Mouse (Mus musculus) hindbrain, embryonic 16.5 days (tissue): ENCODE measurements around the gene Atp6ap1. TPM values are rescaled to one million over a fixed set of nuclear protein-coding genes. Genes with fewer than 3 reads are reported as not detected.
A peak's percentile ranks its signal among the peaks of the same experiment; 100 is the strongest.

Experiments
- ATAC-seq: fragments of 200-750 bp; cut with Nextera tagmentation; 2 replicates; pipeline ENCODE4 v1.8.0; 2017; ENCODE audit warnings: moderate TSS enrichment, moderate library complexity
- H3K27ac ChIP-seq: fragments of 300-500 bp; sonication (generic); 2 replicates; pipeline ENCODE4 v1.5.1; 2014; ENCODE audit warnings: low read depth, mild to moderate bottlenecking, control low read depth, low read length, moderate library complexity
- H3K27me3 ChIP-seq: fragments of 300-500 bp; sonication (generic); replicated peaks from 2 replicates; pipeline ENCODE4 v1.6.1; 2014; ENCODE audit warnings: low read length; ENCODE audit not compliant: control insufficient read depth, insufficient read depth
- H3K36me3 ChIP-seq: fragments of 300-500 bp; sonication (generic); 2 replicates; pipeline ENCODE4 v1.6.1; 2014; ENCODE audit warnings: mild to moderate bottlenecking, low read length, moderate library complexity, mixed read lengths; ENCODE audit not compliant: control insufficient read depth, insufficient read depth
- H3K4me1 ChIP-seq: fragments of 300-500 bp; sonication (generic); 2 replicates; pipeline ENCODE4 v1.6.1; 2014; ENCODE audit warnings: low read depth, low read length; ENCODE audit not compliant: control insufficient read depth, insufficient read depth
- H3K4me2 ChIP-seq: fragments of 300-500 bp; sonication (generic); 2 replicates; pipeline ENCODE4 v1.6.1; 2014; ENCODE audit warnings: mild to moderate bottlenecking, low read length, control low read depth, moderate library complexity
- H3K4me3 ChIP-seq: fragments of 300-500 bp; sonication (generic); 2 replicates; pipeline ENCODE4 v1.5.1; 2014; ENCODE audit warnings: mild to moderate bottlenecking, low read length, control low read depth, moderate library complexity
- H3K9ac ChIP-seq: fragments of 300-500 bp; sonication (generic); 2 replicates; pipeline ENCODE4 v1.6.1; 2014; ENCODE audit warnings: low read depth, mild to moderate bottlenecking, control low read depth, low read length, moderate library complexity
- H3K9me3 ChIP-seq: fragments of 300-500 bp; sonication (generic); 2 replicates; pipeline ENCODE4 v1.6.1; 2014; ENCODE audit warnings: mild to moderate bottlenecking, low read length, moderate library complexity; ENCODE audit not compliant: control insufficient read depth
- WGBS: fragments of 180-500 bp; shearing (Covaris S2); extraction: QIAGEN DNeasy Blood & Tissue Kit; methylation state at CpG from one replicate; pipeline ENCODE4 v1.1.7; 2014; 5-methylcytosine and 5-hydroxymethylcytosine counted together
- polyA plus RNA-seq: library from polyadenylated mRNA; unstranded; fragments of >200 nt; fragmentation: Nextera tagmentation; extraction: Ambion mirVana; gene quantifications from 2 replicates; pipeline ENCODE4 v1.2.1, GENCODE M21; 2015

Gene Atp6ap1
- polyA plus RNA-seq, 1 experiment from 2014 or later: 347 TPM

GRCm38 (mm10) chrX:74298348-74298747 is 1.5 kb downstream of the Atp6ap1 start:
- WGBS: 100% methylated on average over 1 of the region's 1 CpGs

GRCm38 (mm10) chrX:74299721-74300120 is 2.8 kb downstream of the Atp6ap1 start:
- Histone ChIP-seq H3K4me2 (no peak overlapping the region), H3K9me3 (no peaks in the 10 kb centered on the region), H3K27ac (no peak overlapping the region), H3K9ac (no peak overlapping the region), H3K4me3 (no peak overlapping the region), H3K4me1 (peaks cover 4% of the 10 kb centered on the region; the same call in 1 of the 2 replicates), H3K27me3 (no peaks in the 10 kb centered on the region), H3K36me3 (peaks cover 8% of the 10 kb centered on the region)
- ATAC-seq: no peak
- 87% methylated on average over 3 of the region's 3 CpGs for WGBS

More at GRCm38 (mm10) chrX:74298348-74298747, 1.5 kb downstream of the Atp6ap1 start:
- Histone ChIP-seq H3K27ac (no peak overlapping the region), H3K36me3 (peaks cover 8% of the 10 kb centered on the region), H3K4me1 (peaks cover 4% of the 10 kb centered on the region; the same call in 1 of the 2 replicates), H3K27me3 (no peaks in the 10 kb centered on the region), H3K4me2 (no peak overlapping the region), H3K9ac (no peak overlapping the region), H3K9me3 (no peaks in the 10 kb centered on the region), H3K4me3 (no peak overlapping the region)
- no peak for ATAC-seq

- ATAC-seq: peak; percentile 82
- H3K4me1 ChIP-seq: peaks cover 9% of the 10 kb centered on the region
- H3K9me3 ChIP-seq: no peaks in the 10 kb centered on the region
- H3K36me3 ChIP-seq: peaks cover 19% of the 10 kb centered on the region
- peak within 1 kb of the TSS; percentile 51 for H3K4me3 ChIP-seq
- 8% methylated on average over 36 of the region's 41 CpGs for WGBS
- H3K4me2 ChIP-seq: peak within 1 kb of the TSS; percentile 54
- no peaks in the 10 kb centered on the region for H3K27me3 ChIP-seq
- peak within 1 kb of the TSS; percentile 93 for H3K27ac ChIP-seq
- peak within 1 kb of the TSS; percentile 76 for H3K9ac ChIP-seq
These were observed 8.2 kb downstream of the Atp6ap1 start, which contains the start of gene Gdi1 for GRCm38 (mm10) chrX:74304867-74305700. TSS of gene Gdi1 (plus strand) at chrX:74304998.

GRCm38 (mm10) chrX:74312540-74313464 is 15.9 kb downstream of the Atp6ap1 start, which contains the start of gene Fam50a:
TSS of gene Fam50a (plus strand) at chrX:74313033.
- 19% methylated on average over 47 of the region's 59 CpGs for WGBS
- peaks cover 8% of the 10 kb centered on the region; the same call in 1 of the 2 replicates for H3K36me3 ChIP-seq
- H3K27ac ChIP-seq: peak within 1 kb of the TSS; percentile 90
- H3K9ac ChIP-seq: peak within 1 kb of the TSS; percentile 74
- peak; percentile 97 for ATAC-seq
- peak within 1 kb of the TSS; percentile 63 for H3K4me3 ChIP-seq
- H3K9me3 ChIP-seq: no peaks in the 10 kb centered on the region
- H3K4me1 ChIP-seq: peaks cover 5% of the 10 kb centered on the region
- H3K27me3 ChIP-seq: no peaks in the 10 kb centered on the region
- H3K4me2 ChIP-seq: peak within 1 kb of the TSS; percentile 71

GRCm38 (mm10) chrX:74328725-74329161 is 31.8 kb downstream of the Atp6ap1 start, which contains the start of gene Plxna3:
TSS of gene Plxna3 (plus strand) at chrX:74329066.
- Histone ChIP-seq H3K4me2 (peak within 1 kb of the TSS; percentile 75), H3K4me3 (peak within 1 kb of the TSS; percentile 55), H3K9ac (peak within 1 kb of the TSS; percentile 68), H3K27ac (peak within 1 kb of the TSS; percentile 85), H3K4me1 (peaks cover 12% of the 10 kb centered on the region; the same call in 1 of the 2 replicates), H3K27me3 (no peaks in the 10 kb centered on the region), H3K9me3 (no peaks in the 10 kb centered on the region), H3K36me3 (no peaks in the 10 kb centered on the region)
- peak; percentile 96 for ATAC-seq
- WGBS: 15% methylated on average over 27 of the region's 30 CpGs

- Histone ChIP-seq H3K27me3 (no peaks in the 10 kb centered on the region), H3K9me3 (no peaks in the 10 kb centered on the region), H3K4me3 (peak overlapping the region; percentile 55), H3K4me2 (peak overlapping the region; percentile 75), H3K27ac (peak overlapping the region; percentile 85), H3K4me1 (peaks cover 12% of the 10 kb centered on the region; the same call in 1 of the 2 replicates), H3K9ac (peak overlapping the region; percentile 68), H3K36me3 (no peaks in the 10 kb centered on the region)
- WGBS: 17% methylated on average over 9 of the region's 10 CpGs
- ATAC-seq: peak; percentile 51
These were observed 32.3 kb downstream of the Atp6ap1 start for GRCm38 (mm10) chrX:74329215-74329671.

- peak overlapping the region; percentile 55 for H3K4me3 ChIP-seq
- peak overlapping the region; percentile 75 for H3K4me2 ChIP-seq
- H3K4me1 ChIP-seq: peaks cover 12% of the 10 kb centered on the region; the same call in 1 of the 2 replicates
- ATAC-seq: no peak
- H3K27me3 ChIP-seq: no peaks in the 10 kb centered on the region
- peak overlapping the region; percentile 54 for H3K27ac ChIP-seq
- WGBS: 19% methylated on average over 2 of the region's 2 CpGs
- 0 out of 2 replicates have a peak, but pooled peaks cover 2% of the 10 kb centered on the region for H3K36me3 ChIP-seq
- no peaks in the 10 kb centered on the region for H3K9me3 ChIP-seq
- H3K9ac ChIP-seq: peak overlapping the region; percentile 68
These were observed 33.5 kb downstream of the Atp6ap1 start for GRCm38 (mm10) chrX:74330166-74330930.
